ENCODE assay signal across 34 mouse cellular contexts in the genomic region with DNA sequence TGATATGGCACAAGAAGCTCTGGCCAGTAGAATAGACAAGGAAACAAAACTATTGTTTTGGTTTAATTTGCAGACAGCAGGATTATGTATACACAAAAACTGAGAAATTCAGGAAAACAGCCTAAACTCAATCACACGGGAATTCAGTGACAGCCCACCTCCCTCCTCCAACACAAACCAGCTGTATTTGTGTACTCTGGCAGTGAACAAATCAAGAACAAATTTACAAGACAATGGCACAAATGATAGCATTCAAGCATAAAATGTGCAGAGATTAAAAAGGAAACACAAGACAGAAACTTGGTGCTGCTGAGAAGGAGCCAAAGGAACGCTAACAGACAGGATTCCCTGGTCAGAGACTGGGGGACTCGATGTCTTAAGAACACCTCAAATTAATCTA. TPM values are rescaled to one million over a fixed set of nuclear protein-coding genes. Genes with fewer than 3 reads are reported as not detected.
"Had no signal": no experiment of that assay in that cellular context is flagged by ENCODE, and none has a peak within 500 bp of the region (broad histone marks: within the 10 kb centered on the region; RNA-seq: fewer than 3 reads in every experiment).

No protein-coding gene starts in this region.

- H3K4me1 ChIP-seq: heart, embryonic 13.5 days; heart, embryonic 15.5 days; intestine, embryonic 15.5 days; kidney, embryonic 15.5 days; limb, embryonic 13.5 days; liver, embryonic 12.5 days had no signal

- H3K27ac ChIP-seq: heart, adult 2 months; heart, embryonic 13.5 days; heart, embryonic 15.5 days; hindbrain, embryonic 12.5 days; hindbrain, embryonic 14.5 days; intestine, embryonic 15.5 days; kidney, embryonic 15.5 days; kidney, postnatal 0 days; limb, embryonic 13.5 days; limb, embryonic 15.5 days; liver, embryonic 12.5 days; liver, embryonic 14.5 days had no signal

- H3K4me3 ChIP-seq: heart, adult 2 months; heart, embryonic 13.5 days; heart, embryonic 15.5 days; hindbrain, embryonic 12.5 days; intestine, embryonic 15.5 days; kidney, embryonic 15.5 days; limb, embryonic 13.5 days; limb, embryonic 15.5 days; liver, embryonic 12.5 days had no signal

- H3K4me2 ChIP-seq: heart, embryonic 11.5 days; heart, embryonic 13.5 days; heart, embryonic 15.5 days; hindbrain, embryonic 12.5 days; hindbrain, embryonic 14.5 days; intestine, embryonic 15.5 days; kidney, embryonic 15.5 days; limb, embryonic 13.5 days; limb, embryonic 15.5 days; liver, embryonic 12.5 days had no signal

- H3K27me3 ChIP-seq: heart, embryonic 15.5 days; intestine, embryonic 15.5 days; limb, embryonic 13.5 days; limb, embryonic 15.5 days; liver, embryonic 12.5 days had no signal

- H3K9me3 ChIP-seq: heart, embryonic 13.5 days; heart, embryonic 15.5 days; hindbrain, embryonic 12.5 days; intestine, embryonic 15.5 days; kidney, embryonic 15.5 days; limb, embryonic 13.5 days; limb, embryonic 15.5 days; liver, embryonic 12.5 days had no signal

- ATAC-seq: hindbrain, embryonic 16.5 days; inflammation-experienced regulatory T-cells, adult 6 months; intestine, embryonic 15.5 days; intestine, postnatal 0 days; liver, embryonic 12.5 days had no signal

- H3K9ac ChIP-seq: heart, embryonic 13.5 days; heart, embryonic 15.5 days; hindbrain, embryonic 12.5 days; hindbrain, embryonic 14.5 days; intestine, embryonic 15.5 days; kidney, embryonic 15.5 days; limb, embryonic 13.5 days; limb, embryonic 15.5 days; liver, embryonic 12.5 days; liver, embryonic 14.5 days had no signal

- H3K36me3 ChIP-seq: heart, embryonic 13.5 days; heart, embryonic 15.5 days; hindbrain, embryonic 12.5 days; intestine, embryonic 15.5 days; kidney, embryonic 15.5 days; limb, embryonic 13.5 days; limb, embryonic 15.5 days; liver, embryonic 12.5 days had no signal

- DNase-seq: gastrocnemius, postnatal 14 days; gastrocnemius, postnatal 36 days; heart, adult 11 months; heart, adult 2 months; heart, postnatal 14 days; heart, postnatal 36 days; kidney, adult 18-20 months; kidney, adult 8-10 months; kidney, postnatal 14 days; kidney, postnatal 36 days; layer of hippocampus, adult 9-11 months; layer of hippocampus, postnatal 36 days; left cerebral cortex, postnatal 4 days had no signal

RNA-seq across cellular contexts. Expression of gene Gpr26, which starts 12.9 kb away (rescaled TPM):
- polyA plus RNA-seq: gonadal fat pad, adult 2 months; heart, adult 2 months; heart, embryonic 11.5 days; heart, embryonic 13.5 days; heart, embryonic 15.5 days; heart, postnatal 0 days; inflammation-experienced regulatory T-cells, adult 6 months; intestine, embryonic 15.5 days; intestine, postnatal 0 days; kidney, embryonic 15.5 days; kidney, postnatal 0 days; large intestine, adult 2 months; limb, embryonic 11.5 days; limb, embryonic 13.5 days; limb, embryonic 15.5 days; liver, adult 2 months; liver, embryonic 12.5 days; liver, embryonic 14.5 days; liver, embryonic 16.5 days had no signal
